Mouse (Mus musculus): ENCODE data around the gene Olfr893. TPM values are rescaled to one million over a fixed set of nuclear protein-coding genes. Genes with fewer than 3 reads are reported as not detected.
"Not testable (repeated sequence)": the region's sequence is repeated elsewhere in the genome, so short reads cannot be mapped to it uniquely, and the experiment has no call there.

The Olfr893 gene
- polyA plus RNA-seq (2012; rRNA removed) (0.19 and 0.27 TPM in 2 replicates), polyA plus RNA-seq (2014; fragmentation: Nextera tagmentation; extraction: Ambion mirVana) (0.25 TPM in 1 of 2 replicates, not detected in the other)

DNA sequence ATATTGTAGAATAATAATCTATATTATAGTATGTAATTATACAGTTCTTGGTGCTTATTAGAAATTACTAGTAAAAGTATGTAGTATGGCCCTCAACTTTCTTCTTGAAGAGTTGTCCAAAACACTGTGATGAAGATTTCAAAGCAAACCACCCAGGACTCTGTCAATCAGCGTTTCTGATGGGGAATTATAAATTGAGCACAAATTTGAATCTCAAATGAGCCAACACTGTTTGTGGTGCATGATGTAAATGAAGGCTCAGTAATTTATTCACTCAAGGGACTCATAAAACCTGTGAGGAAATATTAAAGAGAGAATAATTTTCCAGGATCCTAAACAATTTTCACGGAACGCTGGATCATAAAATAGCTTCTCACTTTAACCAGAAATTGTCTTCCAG is at the start of gene Olfr893:
Olfr893 (plus strand) TSS at position 301 of the 400 bp plus-strand sequence.
- Histone ChIP-seq H3K4me3 (replicated peaks; ENCODE audit: low read length) (no peak within 1 kb of the TSS), H3K4me2 (replicated peaks; ENCODE audit: low read depth, low read length, severe bottlenecking) (no peak within 1 kb of the TSS), H3K27ac (replicated peaks; ENCODE audit: low read depth, low read length) (no peak within 1 kb of the TSS), H3K9ac (ENCODE audit: low read depth, low read length, severe bottlenecking) (no peak within 1 kb of the TSS), H3K4me1 (ENCODE audit: control insufficient read depth, insufficient read depth, low read length) (no peaks in the 10 kb centered on the region), H3K9me3 (ENCODE audit: control insufficient read depth, low read length) (no peaks in the 10 kb centered on the region), H3K27me3 (ENCODE audit: control insufficient read depth, insufficient read depth, low read length) (no peaks in the 10 kb centered on the region), H3K36me3 (ENCODE audit: control insufficient read depth, insufficient read depth, low read length) (no peaks in the 10 kb centered on the region)
- 80% methylated on average over 3 of the region's 3 CpGs for WGBS
- no peak for DNase-seq (ENCODE audit: low spot score)
- ATAC-seq (ENCODE audit: low FRiP score, low read depth) = no peak
- TF ChIP-seq POLR2A (IDR thresholded peaks at IDR 0.05; ENCODE audit: borderline replicate concordance, extremely low read depth, insufficient read depth, insufficient read length) = no peak

DNA sequence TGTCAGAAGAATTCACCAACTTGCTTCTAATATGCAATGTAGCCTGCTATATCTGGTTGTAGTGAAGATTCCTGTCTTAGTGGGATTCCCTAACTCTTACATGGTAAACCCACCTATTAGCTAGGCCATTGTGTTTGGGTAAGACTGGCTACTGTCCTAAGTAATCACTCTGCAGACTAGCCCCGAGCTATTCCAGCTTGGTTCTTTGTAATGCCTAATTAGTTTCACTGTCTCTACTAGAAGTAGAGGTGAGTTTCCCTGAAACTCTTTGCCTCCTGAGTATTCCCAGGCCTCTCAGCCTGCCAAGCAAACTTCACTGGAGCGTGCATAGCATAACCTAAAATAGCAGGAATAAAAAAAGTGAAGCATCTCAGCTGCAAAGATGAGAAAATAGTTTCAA is 39.8 kb upstream of the Olfr893 start:
- not testable (repeated sequence) for DNase-seq (ENCODE audit: low spot score); H3K27me3 ChIP-seq (ENCODE audit: control insufficient read depth, insufficient read depth, low read length); H3K36me3 ChIP-seq (ENCODE audit: control insufficient read depth, insufficient read depth, low read length); H3K9ac ChIP-seq (ENCODE audit: low read depth, low read length, severe bottlenecking); ATAC-seq (ENCODE audit: low FRiP score, low read depth); H3K4me2 ChIP-seq (replicated peaks; ENCODE audit: low read depth, low read length, severe bottlenecking); H3K4me1 ChIP-seq (ENCODE audit: control insufficient read depth, insufficient read depth, low read length); H3K4me3 ChIP-seq (replicated peaks; ENCODE audit: low read length); H3K27ac ChIP-seq (replicated peaks; ENCODE audit: low read depth, low read length); H3K9me3 ChIP-seq (ENCODE audit: control insufficient read depth, low read length)
- WGBS = 61% methylated on average over 2 of the region's 2 CpGs

DNA sequence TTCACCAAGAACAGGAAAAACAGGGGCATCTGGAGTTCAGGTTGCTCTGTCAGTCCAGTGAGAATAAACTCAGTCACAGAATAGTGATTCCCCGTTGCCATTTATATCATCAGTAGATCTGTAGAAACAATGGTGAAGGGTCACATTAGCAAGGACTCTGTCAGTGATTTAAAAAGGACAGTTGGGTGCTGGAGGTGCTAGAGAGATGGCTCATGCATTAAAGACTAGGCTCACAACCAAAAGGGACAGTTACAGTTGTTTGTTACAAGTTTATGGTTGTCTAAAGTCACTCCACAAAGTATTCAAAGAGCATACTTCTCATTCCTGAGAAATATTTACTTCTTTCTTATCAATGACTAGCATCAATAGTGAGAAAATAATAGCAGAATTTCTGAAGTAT is 27.4 kb upstream of the Olfr893 start, which contains the start of gene Olfr891:
Olfr891 (minus strand) TSS at position 101 of the 400 bp plus-strand sequence.
- no peak within 1 kb of the TSS for H3K4me2 ChIP-seq (replicated peaks; ENCODE audit: low read depth, low read length, severe bottlenecking)
- no peak for TF ChIP-seq POLR2A (IDR thresholded peaks at IDR 0.05; ENCODE audit: borderline replicate concordance, extremely low read depth, insufficient read depth, insufficient read length)
- no peaks in the 10 kb centered on the region for H3K36me3 ChIP-seq (ENCODE audit: control insufficient read depth, insufficient read depth, low read length)
- no peaks in the 10 kb centered on the region for H3K27me3 ChIP-seq (ENCODE audit: control insufficient read depth, insufficient read depth, low read length)
- 0 out of 2 replicates have a peak, but pooled peaks cover 3% of the 10 kb centered on the region for H3K9me3 ChIP-seq (ENCODE audit: control insufficient read depth, low read length)
- H3K9ac ChIP-seq (ENCODE audit: low read depth, low read length, severe bottlenecking) = no peak within 1 kb of the TSS
- ATAC-seq (ENCODE audit: low FRiP score, low read depth) = no peak
- H3K27ac ChIP-seq (replicated peaks; ENCODE audit: low read depth, low read length) = no peak within 1 kb of the TSS
- H3K4me1 ChIP-seq (ENCODE audit: control insufficient read depth, insufficient read depth, low read length) = no peaks in the 10 kb centered on the region
- no peak within 1 kb of the TSS for H3K4me3 ChIP-seq (replicated peaks; ENCODE audit: low read length)
- 58% methylated on average over 1 of the region's 1 CpGs for WGBS
- DNase-seq (ENCODE audit: low spot score) = no peak

DNA sequence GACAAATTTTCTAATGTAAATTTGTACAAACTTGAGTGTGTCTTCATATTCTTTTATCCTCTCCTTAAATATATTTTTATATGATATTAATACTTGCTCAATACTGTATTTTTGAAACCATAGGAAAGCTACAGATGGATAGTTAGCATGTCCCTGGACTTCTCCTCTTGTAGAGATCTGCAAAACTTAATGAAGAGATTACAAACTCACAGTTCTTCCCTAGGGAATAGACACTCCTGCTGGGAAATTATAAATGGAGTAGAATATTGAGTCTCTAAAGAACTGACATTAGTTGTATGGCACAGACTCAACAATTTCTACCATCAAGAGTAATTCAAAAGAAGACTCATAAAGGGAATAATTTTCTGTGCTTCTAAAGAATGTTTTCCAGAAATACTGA is 9.6 kb downstream of the Olfr893 start, which contains the start of gene Olfr894:
Olfr894 (plus strand) TSS at position 301 of the 400 bp plus-strand sequence.
- Histone ChIP-seq H3K4me3 (replicated peaks; ENCODE audit: low read length) (no peak within 1 kb of the TSS), H3K27ac (replicated peaks; ENCODE audit: low read depth, low read length) (no peak within 1 kb of the TSS), H3K9me3 (ENCODE audit: control insufficient read depth, low read length) (no peaks in the 10 kb centered on the region), H3K9ac (ENCODE audit: low read depth, low read length, severe bottlenecking) (no peak within 1 kb of the TSS), H3K27me3 (ENCODE audit: control insufficient read depth, insufficient read depth, low read length) (no peaks in the 10 kb centered on the region), H3K36me3 (ENCODE audit: control insufficient read depth, insufficient read depth, low read length) (no peaks in the 10 kb centered on the region), H3K4me1 (ENCODE audit: control insufficient read depth, insufficient read depth, low read length) (no peaks in the 10 kb centered on the region), H3K4me2 (replicated peaks; ENCODE audit: low read depth, low read length, severe bottlenecking) (no peak within 1 kb of the TSS)
- TF ChIP-seq POLR2A (IDR thresholded peaks at IDR 0.05; ENCODE audit: borderline replicate concordance, extremely low read depth, insufficient read depth, insufficient read length) = no peak
- ATAC-seq (ENCODE audit: low FRiP score, low read depth) (no peak), DNase-seq (ENCODE audit: low spot score) (no peak)

DNA sequence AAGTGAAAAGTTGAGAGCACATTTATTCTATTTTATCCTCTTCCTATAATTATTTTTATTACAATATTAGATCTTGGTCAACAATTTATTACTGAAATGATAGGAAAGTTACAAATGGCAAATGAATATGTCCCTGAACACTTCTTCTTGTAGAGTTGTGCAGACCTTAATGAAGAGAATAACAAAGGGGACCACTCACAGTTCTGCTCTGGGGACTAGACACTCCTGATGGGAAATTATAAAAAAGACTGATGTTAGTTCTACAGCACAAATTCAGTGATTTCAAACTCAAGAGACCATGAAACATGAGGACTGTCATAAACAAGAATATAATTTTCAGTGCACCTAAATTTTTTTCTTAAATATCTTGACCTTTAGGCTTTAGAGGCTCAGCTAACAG is 44.3 kb downstream of the Olfr893 start, which contains the start of gene Olfr143:
Olfr143 (plus strand) TSS at position 301 of the 400 bp plus-strand sequence.
- no peaks in the 10 kb centered on the region for H3K27me3 ChIP-seq (ENCODE audit: control insufficient read depth, insufficient read depth, low read length)
- TF ChIP-seq POLR2A (IDR thresholded peaks at IDR 0.05; ENCODE audit: borderline replicate concordance, extremely low read depth, insufficient read depth, insufficient read length) = no peak
- no peaks in the 10 kb centered on the region for H3K4me1 ChIP-seq (ENCODE audit: control insufficient read depth, insufficient read depth, low read length)
- H3K9ac ChIP-seq (ENCODE audit: low read depth, low read length, severe bottlenecking) = no peak within 1 kb of the TSS
- no peak within 1 kb of the TSS for H3K27ac ChIP-seq (replicated peaks; ENCODE audit: low read depth, low read length)
- H3K4me3 ChIP-seq (replicated peaks; ENCODE audit: low read length) = no peak within 1 kb of the TSS
- H3K9me3 ChIP-seq (ENCODE audit: control insufficient read depth, low read length) = no peaks in the 10 kb centered on the region
- no peak for ATAC-seq (ENCODE audit: low FRiP score, low read depth)
- DNase-seq (ENCODE audit: low spot score) = no peak
- no peaks in the 10 kb centered on the region for H3K36me3 ChIP-seq (ENCODE audit: control insufficient read depth, insufficient read depth, low read length)
- no peak within 1 kb of the TSS for H3K4me2 ChIP-seq (replicated peaks; ENCODE audit: low read depth, low read length, severe bottlenecking)

Other genes with a start within 250 kb of the Olfr893 start
- not detected in 2 replicates for gene Olfr881, start 216.5 kb upstream of the Olfr893 start, polyA plus RNA-seq (2012; rRNA removed)
- gene Olfr881, start 216.5 kb upstream of the Olfr893 start, polyA plus RNA-seq (2014; fragmentation: Nextera tagmentation; extraction: Ambion mirVana) = not detected in 2 replicates
- gene Olfr883, start 182.6 kb upstream of the Olfr893 start, polyA plus RNA-seq (2012; rRNA removed) = not detected in 2 replicates
- not detected in 2 replicates for gene Olfr883, start 182.6 kb upstream of the Olfr893 start, polyA plus RNA-seq (2014; fragmentation: Nextera tagmentation; extraction: Ambion mirVana)
- gene Olfr884, start 161.8 kb upstream of the Olfr893 start, polyA plus RNA-seq (2012; rRNA removed) = not detected in 2 replicates
- gene Olfr884, start 161.8 kb upstream of the Olfr893 start, polyA plus RNA-seq (2014; fragmentation: Nextera tagmentation; extraction: Ambion mirVana) = not detected in 2 replicates
- not detected in 2 replicates for gene Olfr885, start 147.0 kb upstream of the Olfr893 start, polyA plus RNA-seq (2012; rRNA removed)
- gene Olfr885, start 147.0 kb upstream of the Olfr893 start, polyA plus RNA-seq (2014; fragmentation: Nextera tagmentation; extraction: Ambion mirVana) = not detected in 2 replicates
- gene Olfr887, start 124.3 kb upstream of the Olfr893 start, polyA plus RNA-seq (2012; rRNA removed) = not detected in 2 replicates
- not detected in 2 replicates for gene Olfr887, start 124.3 kb upstream of the Olfr893 start, polyA plus RNA-seq (2014; fragmentation: Nextera tagmentation; extraction: Ambion mirVana)
- not detected in 2 replicates for gene Olfr888, start 100.2 kb upstream of the Olfr893 start, polyA plus RNA-seq (2012; rRNA removed)
- not detected in 2 replicates for gene Olfr888, start 100.2 kb upstream of the Olfr893 start, polyA plus RNA-seq (2014; fragmentation: Nextera tagmentation; extraction: Ambion mirVana)
- not detected in 2 replicates for gene Olfr889, start 93.2 kb upstream of the Olfr893 start, polyA plus RNA-seq (2012; rRNA removed)
- gene Olfr889, start 93.2 kb upstream of the Olfr893 start, polyA plus RNA-seq (2014; fragmentation: Nextera tagmentation; extraction: Ambion mirVana) = 0.04 and 0.06 TPM in 2 replicates
- gene Olfr890, start 65.8 kb upstream of the Olfr893 start, polyA plus RNA-seq (2012; rRNA removed) = not detected in 2 replicates
- gene Olfr890, start 65.8 kb upstream of the Olfr893 start, polyA plus RNA-seq (2014; fragmentation: Nextera tagmentation; extraction: Ambion mirVana) = not detected in 2 replicates
- not detected in 2 replicates for gene Olfr891, start 27.5 kb upstream of the Olfr893 start, polyA plus RNA-seq (2012; rRNA removed)
- gene Olfr891, start 27.5 kb upstream of the Olfr893 start, polyA plus RNA-seq (2014; fragmentation: Nextera tagmentation; extraction: Ambion mirVana) = not detected in 2 replicates
- 0.01 TPM in 1 of 2 replicates, not detected in the other for gene Olfr894, start 9.7 kb downstream of the Olfr893 start, polyA plus RNA-seq (2012; rRNA removed)
- not detected in 2 replicates for gene Olfr894, start 9.7 kb downstream of the Olfr893 start, polyA plus RNA-seq (2014; fragmentation: Nextera tagmentation; extraction: Ambion mirVana)
- 0.03 and 0.04 TPM in 2 replicates for gene Olfr143, start 44.4 kb downstream of the Olfr893 start, polyA plus RNA-seq (2012; rRNA removed)
- gene Olfr143, start 44.4 kb downstream of the Olfr893 start, polyA plus RNA-seq (2014; fragmentation: Nextera tagmentation; extraction: Ambion mirVana) = not detected in 2 replicates
- gene Olfr895, start 59.5 kb downstream of the Olfr893 start, polyA plus RNA-seq (2012; rRNA removed) = 0.09 TPM in 1 of 2 replicates, not detected in the other
- gene Olfr895, start 59.5 kb downstream of the Olfr893 start, polyA plus RNA-seq (2014; fragmentation: Nextera tagmentation; extraction: Ambion mirVana) = not detected in 2 replicates
- not detected in 2 replicates for gene Olfr896-ps1, start 82.7 kb downstream of the Olfr893 start, polyA plus RNA-seq (2012; rRNA removed)
- gene Olfr896-ps1, start 82.7 kb downstream of the Olfr893 start, polyA plus RNA-seq (2014; fragmentation: Nextera tagmentation; extraction: Ambion mirVana) = not detected in 2 replicates
- gene Olfr25, start 120.7 kb downstream of the Olfr893 start, polyA plus RNA-seq (2012; rRNA removed) = not detected in 2 replicates
- gene Olfr25, start 120.7 kb downstream of the Olfr893 start, polyA plus RNA-seq (2014; fragmentation: Nextera tagmentation; extraction: Ambion mirVana) = not detected in 2 replicates
- gene Olfr898, start 140.0 kb downstream of the Olfr893 start, polyA plus RNA-seq (2012; rRNA removed) = not detected in 2 replicates
- gene Olfr898, start 140.0 kb downstream of the Olfr893 start, polyA plus RNA-seq (2014; fragmentation: Nextera tagmentation; extraction: Ambion mirVana) = not detected in 2 replicates
- gene Olfr250, start 158.5 kb downstream of the Olfr893 start, polyA plus RNA-seq (2012; rRNA removed) = not detected in 2 replicates
- not detected in 2 replicates for gene Olfr250, start 158.5 kb downstream of the Olfr893 start, polyA plus RNA-seq (2014; fragmentation: Nextera tagmentation; extraction: Ambion mirVana)
- not detected in 2 replicates for gene Olfr251, start 168.7 kb downstream of the Olfr893 start, polyA plus RNA-seq (2012; rRNA removed)
- not detected in 2 replicates for gene Olfr251, start 168.7 kb downstream of the Olfr893 start, polyA plus RNA-seq (2014; fragmentation: Nextera tagmentation; extraction: Ambion mirVana)
- gene Olfr147, start 193.3 kb downstream of the Olfr893 start, polyA plus RNA-seq (2012; rRNA removed) = not detected in 2 replicates
- not detected in 2 replicates for gene Olfr147, start 193.3 kb downstream of the Olfr893 start, polyA plus RNA-seq (2014; fragmentation: Nextera tagmentation; extraction: Ambion mirVana)
- gene Olfr901, start 221.1 kb downstream of the Olfr893 start, polyA plus RNA-seq (2012; rRNA removed) = not detected in 2 replicates
- gene Olfr901, start 221.1 kb downstream of the Olfr893 start, polyA plus RNA-seq (2014; fragmentation: Nextera tagmentation; extraction: Ambion mirVana) = not detected in 2 replicates
- not detected in 2 replicates for gene Olfr902, start 239.3 kb downstream of the Olfr893 start, polyA plus RNA-seq (2012; rRNA removed)
- gene Olfr902, start 239.3 kb downstream of the Olfr893 start, polyA plus RNA-seq (2014; fragmentation: Nextera tagmentation; extraction: Ambion mirVana) = not detected in 2 replicates

All from limb, embryonic 14.5 days (tissue).